Mouse (Mus musculus): ENCODE measurements around the gene Cfap61.

- TF ChIP-seq MAZ (IDR thresholded peaks at IDR 0.05; ENCODE audit: low read depth, low read length), result no peak
- no peak for TF ChIP-seq POLR2A (IDR thresholded peaks at IDR 0.05; ENCODE audit: control insufficient read depth in 1 of 2, insufficient read depth in 1 of 2, low read depth in 1 of 2, low read length in 2 of 2, poor library complexity in 1 of 2)
- TF ChIP-seq MAFK (IDR thresholded peaks at IDR 0.05; ENCODE audit: borderline replicate concordance, low read depth, low read length), result no peak
- no peak for TF ChIP-seq ZMIZ1 (IDR thresholded peaks at IDR 0.05; ENCODE audit: low read depth, low read length)
- no peak for TF ChIP-seq CTCF (IDR thresholded peaks at IDR 0.05 in 2 of 3, conservative IDR thresholded peaks at IDR 0.05 in 1 of 3; ENCODE audit: control insufficient read depth in 1 of 3, insufficient read depth in 1 of 3, low read depth in 2 of 3, low read length in 3 of 3, poor library complexity in 1 of 3, severe bottlenecking in 1 of 3)
Measured at GRCm38 (mm10) chr2:146262215-146262614, 327.6 kb downstream of the Cfap61 start.

Data from MEL (cell line).